Mouse (Mus musculus) liver, adult 2 months (tissue): ENCODE results near the gene Gbp8.

Source experiments
- CTCF ChIP-seq: fragments of 200-500 bp; IDR thresholded peaks from 2 replicates; pipeline ENCODE4 v1.5.1; 2011; ENCODE audit warnings: low read depth, low read length, control low read depth
- POLR2A ChIP-seq: fragments of 200-500 bp; IDR thresholded peaks from 2 replicates; pipeline ENCODE4 v1.6.1; 2011; ENCODE audit warnings: low read length, control low read depth; ENCODE audit not compliant: insufficient read depth; ENCODE audit errors: extremely low read depth

DNA sequence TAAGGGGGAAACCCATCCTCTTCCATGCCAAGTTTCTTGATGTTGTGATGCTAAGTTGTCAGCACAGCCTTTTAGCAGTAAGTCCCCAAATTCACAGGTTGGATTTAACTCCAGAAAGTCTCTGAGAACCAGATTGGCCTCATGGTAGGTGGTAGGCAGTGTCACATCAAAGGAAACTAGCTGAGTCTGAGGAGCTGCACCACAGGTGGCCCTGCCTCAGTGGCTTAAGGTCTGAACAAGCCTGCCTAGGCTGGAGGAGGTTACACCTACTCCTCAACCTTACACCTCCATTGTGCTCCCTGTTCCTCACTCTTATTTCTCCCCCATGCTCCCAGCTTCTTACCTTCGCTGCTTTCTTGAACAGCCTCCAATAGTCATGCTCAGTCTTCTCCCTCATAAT lies 76.0 kb downstream of the Gbp8 start:
- TF ChIP-seq CTCF = no peak
- TF ChIP-seq POLR2A = no peak
